Mouse (Mus musculus): ENCODE measurements around the gene Rab33b. TPM values are rescaled to one million over a fixed set of nuclear protein-coding genes. Genes with fewer than 3 reads are reported as not detected.
A peak's percentile ranks its signal among the peaks of the same experiment; 100 is the strongest.

The Rab33b gene
- polyA plus RNA-seq, 1 experiment, result 28.7 TPM

DNA sequence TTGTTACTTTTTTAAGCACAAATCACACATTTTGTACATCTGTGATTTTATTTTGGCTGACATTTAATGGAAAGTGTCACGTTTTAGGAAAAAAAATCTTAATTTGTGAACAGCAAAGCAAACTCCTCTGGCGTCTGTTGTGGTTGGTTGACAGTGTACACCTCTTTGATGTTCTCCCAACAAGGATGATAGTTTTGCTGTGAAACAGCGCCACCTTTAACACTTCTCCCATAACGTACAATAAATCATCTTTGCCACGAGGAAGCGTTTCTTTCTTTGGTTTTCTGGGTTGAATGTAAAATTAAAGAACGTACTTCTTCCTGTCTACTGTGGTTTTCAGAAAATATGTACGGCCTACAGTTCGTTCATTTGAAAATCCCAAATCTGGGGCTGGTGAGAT, 11.9 kb downstream of the Rab33b start:
- WGBS, result 93% methylated on average over 9 of the region's 9 CpGs
- H3K27ac ChIP-seq (ENCODE audit: insufficient read depth, low read length), result no peak overlapping the region
- no peak overlapping the region for H3K4me3 ChIP-seq (replicated peaks; ENCODE audit: insufficient read depth, low read depth, low read length)
- 0 out of 2 replicates have a peak, but pooled peaks cover 3% of the 10 kb centered on the region for H3K4me1 ChIP-seq (ENCODE audit: control insufficient read depth, insufficient read depth, low read length)
- no peak for DNase-seq
- TF ChIP-seq CTCF (IDR thresholded peaks at IDR 0.05; ENCODE audit: borderline replicate concordance, insufficient read depth, low read depth, low read length), result no peak
- H3K27me3 ChIP-seq (ENCODE audit: control insufficient read depth, insufficient read depth, low read length), result no peaks in the 10 kb centered on the region

DNA sequence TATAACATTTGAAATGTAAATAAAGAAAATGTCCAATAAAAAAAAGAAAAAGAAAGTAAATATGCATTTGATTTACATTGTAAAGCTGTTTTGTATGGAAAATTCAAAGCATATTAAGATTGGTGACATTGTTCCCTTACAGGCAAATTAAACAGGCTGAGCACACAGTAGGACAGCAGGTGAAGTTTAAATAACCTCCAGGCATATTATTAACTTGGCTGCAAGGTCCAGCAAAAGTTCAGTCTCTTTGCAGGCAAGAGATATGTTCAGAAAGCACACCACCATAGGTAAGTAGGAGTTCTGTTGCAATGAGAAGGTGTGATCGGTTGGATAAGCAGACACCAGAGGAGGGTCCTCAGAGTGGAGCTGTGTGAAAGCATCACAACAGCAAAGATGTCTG, 14.3 kb downstream of the Rab33b start:
- Histone ChIP-seq H3K27me3 (ENCODE audit: control insufficient read depth, insufficient read depth, low read length) (no peaks in the 10 kb centered on the region), H3K4me3 (replicated peaks; ENCODE audit: insufficient read depth, low read depth, low read length) (no peak overlapping the region), H3K4me1 (ENCODE audit: control insufficient read depth, insufficient read depth, low read length) (no peaks in the 10 kb centered on the region), H3K27ac (ENCODE audit: insufficient read depth, low read length) (no peak overlapping the region)
- no peak for TF ChIP-seq CTCF (IDR thresholded peaks at IDR 0.05; ENCODE audit: borderline replicate concordance, insufficient read depth, low read depth, low read length)
- no peak for TF ChIP-seq POLR2A (IDR thresholded peaks at IDR 0.05; ENCODE audit: borderline replicate concordance, insufficient read depth, low read length)
- WGBS, result 94% methylated on average over 1 of the region's 1 CpGs
- DNase-seq, result no peak

DNA sequence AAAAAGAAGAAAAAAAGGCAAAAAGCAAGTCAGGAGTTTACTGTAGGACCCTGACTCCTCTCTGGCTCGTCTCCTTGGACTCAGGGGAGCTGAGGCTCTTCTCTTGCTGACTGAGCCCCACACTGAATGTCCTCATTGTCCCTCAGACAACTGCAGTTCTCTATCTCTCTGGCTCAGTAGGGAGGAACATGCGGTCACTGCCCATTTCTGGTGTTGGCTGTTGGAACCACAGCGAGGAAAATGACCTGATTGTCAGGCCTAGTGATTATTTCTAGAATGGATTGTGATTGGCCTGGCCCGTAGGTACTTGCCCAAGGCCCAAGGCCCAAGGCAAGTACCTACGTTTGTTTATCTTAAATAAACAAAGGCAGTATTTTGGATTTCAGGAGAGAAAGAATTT, 14.9 kb downstream of the Rab33b start:
- 63% methylated on average over 5 of the region's 5 CpGs for WGBS
- H3K4me1 ChIP-seq (ENCODE audit: control insufficient read depth, insufficient read depth, low read length), result no peaks in the 10 kb centered on the region
- no peak overlapping the region for H3K4me3 ChIP-seq (replicated peaks; ENCODE audit: insufficient read depth, low read depth, low read length)
- 0 out of 2 replicates have a peak overlapping the region, but pooled peaks have one; percentile 11 for H3K27ac ChIP-seq (ENCODE audit: insufficient read depth, low read length)
- TF ChIP-seq CTCF (IDR thresholded peaks at IDR 0.05; ENCODE audit: borderline replicate concordance, insufficient read depth, low read depth, low read length) (no peak), POLR2A (IDR thresholded peaks at IDR 0.05; ENCODE audit: borderline replicate concordance, insufficient read depth, low read length) (no peak)
- DNase-seq, result no peak
- H3K27me3 ChIP-seq (ENCODE audit: control insufficient read depth, insufficient read depth, low read length), result no peaks in the 10 kb centered on the region

DNA sequence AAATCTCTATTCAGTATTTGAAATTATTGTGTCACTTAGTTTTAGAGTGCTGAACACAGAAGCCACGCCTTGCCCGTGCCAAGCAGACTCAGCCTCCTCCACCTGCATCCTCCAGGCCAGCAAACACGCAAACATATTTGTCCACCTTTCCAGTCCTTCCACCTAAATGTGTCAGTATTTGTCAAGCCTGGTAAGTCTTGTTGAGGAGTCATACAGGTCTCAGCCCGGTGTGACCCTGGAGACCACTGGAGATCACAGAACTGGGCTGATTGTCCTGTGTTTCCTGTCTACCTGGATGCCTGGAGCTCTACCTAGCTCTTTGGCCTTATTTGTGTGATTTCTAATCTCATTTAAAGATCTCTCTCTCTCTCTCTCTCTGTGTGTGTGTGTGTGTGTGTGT, 16.2 kb downstream of the Rab33b start:
- Histone ChIP-seq H3K4me3 (replicated peaks; ENCODE audit: insufficient read depth, low read depth, low read length) (no peak overlapping the region), H3K27me3 (ENCODE audit: control insufficient read depth, insufficient read depth, low read length) (no peaks in the 10 kb centered on the region), H3K27ac (ENCODE audit: insufficient read depth, low read length) (no peak overlapping the region), H3K4me1 (ENCODE audit: control insufficient read depth, insufficient read depth, low read length) (no peaks in the 10 kb centered on the region)
- no peak for DNase-seq
- TF ChIP-seq CTCF (IDR thresholded peaks at IDR 0.05; ENCODE audit: borderline replicate concordance, insufficient read depth, low read depth, low read length), result no peak
- TF ChIP-seq POLR2A (IDR thresholded peaks at IDR 0.05; ENCODE audit: borderline replicate concordance, insufficient read depth, low read length), result no peak
- WGBS, result 94% methylated on average over 4 of the region's 4 CpGs

DNA sequence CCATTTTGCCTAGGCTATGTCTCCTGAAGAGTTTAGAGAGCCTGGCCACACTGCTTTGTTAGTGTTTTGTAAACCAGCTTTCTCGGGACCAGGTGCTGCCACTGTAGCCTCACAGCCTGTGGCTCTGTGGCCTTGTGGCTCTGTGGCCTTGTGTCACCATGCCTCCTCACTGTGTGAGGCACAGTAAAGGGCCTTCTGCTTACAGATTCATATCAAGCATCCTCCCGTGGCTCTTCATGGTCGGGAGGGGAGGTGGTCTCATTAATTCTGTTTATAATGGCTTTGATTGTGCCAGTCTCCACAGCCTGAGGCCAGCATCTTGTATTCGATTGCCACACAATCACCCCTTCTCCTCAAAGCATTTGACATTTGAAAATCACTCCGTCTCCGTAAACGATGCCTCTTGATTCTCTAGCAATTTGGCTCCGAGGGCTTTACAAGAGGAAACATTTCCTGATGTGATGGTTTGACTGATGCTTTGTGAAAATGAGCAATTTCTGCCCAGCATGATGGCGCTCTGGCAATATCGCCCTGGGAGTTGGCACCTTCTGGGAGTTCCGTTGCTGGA, 20.7 kb downstream of the Rab33b start:
- no peak for TF ChIP-seq POLR2A (IDR thresholded peaks at IDR 0.05; ENCODE audit: borderline replicate concordance, insufficient read depth, low read length)
- no peak for TF ChIP-seq CTCF (IDR thresholded peaks at IDR 0.05; ENCODE audit: borderline replicate concordance, insufficient read depth, low read depth, low read length)
- Histone ChIP-seq H3K27me3 (ENCODE audit: control insufficient read depth, insufficient read depth, low read length) (no peaks in the 10 kb centered on the region), H3K27ac (ENCODE audit: insufficient read depth, low read length) (no peak overlapping the region), H3K4me1 (ENCODE audit: control insufficient read depth, insufficient read depth, low read length) (no peaks in the 10 kb centered on the region), H3K4me3 (replicated peaks; ENCODE audit: insufficient read depth, low read depth, low read length) (no peak overlapping the region)
- WGBS, result 74% methylated on average over 11 of the region's 11 CpGs
- DNase-seq, result no peak

DNA sequence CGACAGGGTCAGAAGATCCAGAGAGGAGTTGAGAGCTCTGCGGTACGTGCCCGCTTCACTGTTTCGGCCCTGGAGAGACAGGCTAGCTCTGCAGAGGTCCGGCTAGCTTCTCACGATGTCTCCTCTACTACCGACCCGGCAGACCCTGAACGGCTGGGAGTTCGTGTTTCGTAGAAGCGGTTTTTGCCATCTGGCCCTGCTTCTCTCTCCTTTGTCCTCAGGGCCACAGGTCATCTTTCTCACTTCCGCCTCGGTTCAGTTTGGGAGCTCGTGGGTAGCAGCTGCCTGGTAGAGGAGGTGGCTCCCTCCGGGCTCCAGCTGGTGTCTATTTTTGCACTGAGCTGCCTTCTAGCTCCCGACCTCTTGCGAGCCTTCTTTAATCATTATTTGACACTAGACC, 21.7 kb downstream of the Rab33b start:
- Histone ChIP-seq H3K4me3 (replicated peaks; ENCODE audit: insufficient read depth, low read depth, low read length) (no peak overlapping the region), H3K27ac (ENCODE audit: insufficient read depth, low read length) (no peak overlapping the region), H3K4me1 (ENCODE audit: control insufficient read depth, insufficient read depth, low read length) (no peaks in the 10 kb centered on the region), H3K27me3 (ENCODE audit: control insufficient read depth, insufficient read depth, low read length) (no peaks in the 10 kb centered on the region)
- TF ChIP-seq POLR2A (IDR thresholded peaks at IDR 0.05; ENCODE audit: borderline replicate concordance, insufficient read depth, low read length) (no peak), CTCF (IDR thresholded peaks at IDR 0.05; ENCODE audit: borderline replicate concordance, insufficient read depth, low read depth, low read length) (no peak)
- WGBS, result 37% methylated on average over 19 of the region's 19 CpGs
- DNase-seq, result no peak

DNA sequence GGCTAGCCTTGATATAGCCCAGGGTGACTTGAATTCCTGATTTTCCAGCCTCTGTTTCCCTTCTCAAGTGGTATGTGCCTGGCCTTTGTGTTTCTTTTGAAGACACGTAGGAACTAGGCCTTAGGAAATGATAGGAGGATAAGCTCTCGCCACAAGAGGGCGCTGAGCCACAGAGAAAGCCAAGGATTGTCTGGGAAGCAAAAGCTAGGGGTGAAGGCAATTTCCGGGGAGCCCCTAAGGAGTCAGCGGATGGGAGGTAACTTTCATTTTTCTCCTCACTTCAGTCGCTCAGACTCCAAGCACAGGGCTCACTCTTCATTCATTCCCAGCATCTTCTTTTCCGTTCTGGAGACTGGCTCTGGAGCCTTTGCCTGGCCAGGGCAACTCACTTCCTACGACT, 27.2 kb downstream of the Rab33b start:
- Histone ChIP-seq H3K4me1 (ENCODE audit: control insufficient read depth, insufficient read depth, low read length) (peaks cover 7% of the 10 kb centered on the region), H3K4me3 (replicated peaks; ENCODE audit: insufficient read depth, low read depth, low read length) (peak overlapping the region; percentile 51), H3K27ac (ENCODE audit: insufficient read depth, low read length) (no peak overlapping the region), H3K27me3 (ENCODE audit: control insufficient read depth, insufficient read depth, low read length) (no peaks in the 10 kb centered on the region)
- TF ChIP-seq POLR2A (IDR thresholded peaks at IDR 0.05; ENCODE audit: borderline replicate concordance, insufficient read depth, low read length) (no peak), CTCF (IDR thresholded peaks at IDR 0.05; ENCODE audit: borderline replicate concordance, insufficient read depth, low read depth, low read length) (peak; percentile 93)
- 8% methylated on average over 8 of the region's 8 CpGs for WGBS
- DNase-seq, result peak; percentile 81 to 88

DNA sequence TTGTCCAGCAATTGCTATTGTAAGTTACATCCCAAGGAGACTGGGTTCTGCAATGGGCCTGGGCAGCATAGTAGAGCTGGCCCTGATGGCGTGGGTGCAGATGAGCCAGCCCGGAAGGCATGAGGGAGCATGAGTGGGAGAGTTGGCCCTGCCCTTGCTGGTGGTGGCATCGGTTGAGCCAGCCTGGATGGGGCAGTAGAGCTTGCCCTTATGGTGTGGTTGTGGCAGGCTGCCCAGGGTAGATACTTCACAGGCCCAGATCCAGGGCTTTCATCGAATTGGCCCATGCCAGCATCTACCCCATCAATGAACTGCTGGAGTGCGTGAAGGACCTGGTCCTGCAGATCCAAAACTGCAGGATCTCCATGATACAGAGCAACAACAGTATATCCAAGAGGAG, 28.3 kb downstream of the Rab33b start:
- H3K4me1 ChIP-seq (ENCODE audit: control insufficient read depth, insufficient read depth, low read length), result peaks cover 7% of the 10 kb centered on the region
- 15% methylated on average over 5 of the region's 5 CpGs for WGBS
- H3K4me3 ChIP-seq (replicated peaks; ENCODE audit: insufficient read depth, low read depth, low read length), result no peak overlapping the region
- DNase-seq, result peak; percentile 48 to 66
- no peaks in the 10 kb centered on the region for H3K27me3 ChIP-seq (ENCODE audit: control insufficient read depth, insufficient read depth, low read length)
- TF ChIP-seq POLR2A (IDR thresholded peaks at IDR 0.05; ENCODE audit: borderline replicate concordance, insufficient read depth, low read length) (no peak), CTCF (IDR thresholded peaks at IDR 0.05; ENCODE audit: borderline replicate concordance, insufficient read depth, low read depth, low read length) (no peak)
- no peak overlapping the region for H3K27ac ChIP-seq (ENCODE audit: insufficient read depth, low read length)
